Mouse (Mus musculus) myocyte (in vitro differentiated cells): ENCODE results near the gene Teddm3.

Experiments
- CEBPB ChIP-seq: IDR thresholded peaks from 2 replicates; pipeline ENCODE4 v1.6.1; 2011; ENCODE audit warnings: mild to moderate bottlenecking, moderate library complexity; ENCODE audit not compliant: poor library complexity, insufficient read depth, severe bottlenecking
- E2F4 ChIP-seq: IDR thresholded peaks from one replicate; pipeline ENCODE4 v1.6.1; 2011; ENCODE audit warnings: mild to moderate bottlenecking, control low read depth, moderate library complexity; ENCODE audit not compliant: insufficient read depth
- MAX ChIP-seq: IDR thresholded peaks from one replicate; pipeline ENCODE4 v1.6.1; 2011; ENCODE audit warnings: low read depth, mild to moderate bottlenecking, control low read depth
- MYOD1 ChIP-seq, 3 experiments: IDR thresholded peaks; one replicate each; pipeline ENCODE4 v1.6.1; 2011; ENCODE audit warnings: control low read depth in 2 of 3, low read depth in 2 of 3, mild to moderate bottlenecking in 2 of 3, moderate library complexity in 1 of 3; ENCODE audit not compliant: insufficient read length in 2 of 3, control insufficient read depth in 1 of 3
- MYOG ChIP-seq, 3 experiments: IDR thresholded peaks; one replicate each; pipeline ENCODE4 v1.6.1; 2011; ENCODE audit warnings: control low read depth in 2 of 3, low read depth in 2 of 3, mild to moderate bottlenecking in 2 of 3; ENCODE audit not compliant: insufficient read length in 2 of 3, control insufficient read depth in 1 of 3, insufficient read depth in 1 of 3
- POLR2A ChIP-seq: IDR thresholded peaks from one replicate; pipeline ENCODE4 v1.6.1; 2011; ENCODE audit warnings: low read depth, mild to moderate bottlenecking, control low read depth, moderate library complexity; ENCODE audit not compliant: insufficient read length
- POLR2AphosphoS2 ChIP-seq: IDR thresholded peaks from one replicate; pipeline ENCODE4 v1.6.1; 2011; ENCODE audit warnings: low read depth, control low read depth; ENCODE audit not compliant: insufficient read length
- REST ChIP-seq: IDR thresholded peaks from one replicate; pipeline ENCODE4 v1.6.1; 2011; ENCODE audit warnings: mild to moderate bottlenecking, control low read depth, moderate library complexity; ENCODE audit not compliant: insufficient read depth, insufficient read length
- SRF ChIP-seq: IDR thresholded peaks from one replicate; pipeline ENCODE4 v1.6.1; 2011; ENCODE audit warnings: low read depth; ENCODE audit not compliant: control insufficient read depth, insufficient read length
- TCF12 ChIP-seq: IDR thresholded peaks from one replicate; pipeline ENCODE4 v1.6.1; 2011; ENCODE audit warnings: mild to moderate bottlenecking, control low read depth; ENCODE audit not compliant: poor library complexity, insufficient read depth, severe bottlenecking
- USF1 ChIP-seq: IDR thresholded peaks from one replicate; pipeline ENCODE4 v1.6.1; 2011; ENCODE audit warnings: low read depth, mild to moderate bottlenecking, control low read depth, moderate library complexity

DNA sequence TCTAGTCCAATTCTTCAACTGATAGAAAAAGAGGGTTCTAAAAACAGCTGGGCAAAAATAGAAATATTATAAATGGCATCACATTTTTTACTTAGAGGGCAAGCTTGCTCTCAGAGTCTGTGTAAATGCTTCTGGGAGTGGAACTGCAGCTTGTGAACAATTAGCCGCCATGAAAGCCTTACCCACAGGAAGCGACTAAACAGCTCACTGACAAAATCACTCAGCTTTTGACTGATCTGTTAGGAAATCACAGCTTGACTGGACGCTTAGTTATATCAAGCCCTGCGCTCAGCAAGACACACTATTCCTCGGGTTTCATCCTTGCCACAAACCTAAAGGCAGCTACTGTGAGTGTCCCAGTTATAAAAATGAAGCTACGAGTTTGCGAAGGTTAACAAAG lies 33.8 kb upstream of the Teddm3 start:
- TF ChIP-seq POLR2A (no peak), USF1 (no peak), REST (no peak), MAX (no peak), E2F4 (no peak), SRF (no peak), MYOD1 (IDR thresholded peaks at IDR 0.05; ENCODE audit: control insufficient read depth in 1 of 3, insufficient read length in 2 of 3, low read depth in 2 of 3) (no peak), TCF12 (no peak), MYOG (IDR thresholded peaks at IDR 0.05; ENCODE audit: control insufficient read depth in 1 of 3, insufficient read depth in 1 of 3, insufficient read length in 2 of 3, low read depth in 2 of 3) (no peak), POLR2AphosphoS2 (no peak), CEBPB (no peak)
